Mouse (Mus musculus) left cerebral cortex, postnatal 36 days (tissue): ENCODE results near the gene Slc17a8. TPM values are rescaled to one million over a fixed set of nuclear protein-coding genes. Genes with fewer than 3 reads are reported as not detected.
"Not testable (repeated sequence)": the region's sequence is repeated elsewhere in the genome, so short reads cannot be mapped to it uniquely, and the experiment has no call there.

ENCODE experiments used
- DNase-seq, 2 experiments: peaks; one replicate each; pipeline ENCODE4 v3.0.0; 2021 to 2022; ENCODE audit warnings: low spot score in 2 of 2, mixed read lengths in 1 of 2
- intact Hi-C: fragments of 180-260 bp; cut with DNase I; formaldehyde crosslinking; loops from one replicate; pipeline ENCODE4 v1.15.1; 2025
- total RNA-seq, 2 experiments: library from RNA; stranded (reverse); gene quantifications; 2 replicates each; pipeline ENCODE4 v1.2.3; 2021

Gene Slc17a8
- total RNA-seq = 1 to 10 TPM; 2.6 to 2.7 TPM

DNA sequence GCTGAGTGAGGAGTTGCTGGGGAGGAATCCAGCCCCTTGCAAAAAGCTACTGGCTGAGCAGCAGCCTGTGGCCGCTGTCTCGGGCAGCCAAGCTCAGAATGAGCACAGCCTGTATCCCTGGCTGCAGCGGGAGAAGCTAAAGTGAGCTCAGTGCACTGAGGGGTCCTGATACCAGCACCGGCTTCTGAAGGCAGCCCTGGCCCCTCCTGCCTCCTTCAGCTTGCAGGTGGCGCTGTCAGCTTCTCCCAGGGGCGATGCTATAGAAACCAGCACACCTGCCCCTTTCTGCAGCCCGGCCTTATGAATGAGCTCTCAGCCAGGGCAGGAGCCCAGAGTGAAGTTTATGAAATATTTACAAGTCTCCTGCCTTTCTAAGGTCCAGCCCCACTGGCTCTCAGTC lies at the start of gene Slc17a8:
Gene Slc17a8 (minus strand): TSS at position 125 of the 400 bp plus-strand sequence.
- intact Hi-C loops = no loop called here

DNA sequence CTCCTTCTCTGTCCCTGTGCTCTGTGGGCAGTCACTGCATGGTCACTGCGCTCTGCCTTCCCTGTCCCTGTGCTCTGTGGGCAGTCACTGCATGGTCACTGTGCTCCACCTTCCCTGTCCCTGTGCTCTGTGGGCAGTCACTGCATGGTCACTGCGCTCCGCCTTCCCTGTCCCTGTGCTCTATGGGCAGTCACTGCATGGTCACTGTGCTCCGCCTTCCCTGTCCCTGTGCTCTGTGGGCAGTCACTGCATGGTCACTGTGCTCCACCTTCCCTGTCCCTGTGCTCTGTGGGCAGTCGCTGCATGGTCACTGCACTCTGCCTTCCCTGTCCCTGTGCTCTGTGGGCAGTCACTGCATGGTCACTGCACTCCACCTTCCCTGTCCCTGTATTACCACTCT lies 49.3 kb upstream of the Slc17a8 start:
- intact Hi-C loops, DNase-seq: not testable (repeated sequence)

More for the DNA sequence above, at the start of gene Slc17a8:
- DNase-seq = no peak

DNA sequence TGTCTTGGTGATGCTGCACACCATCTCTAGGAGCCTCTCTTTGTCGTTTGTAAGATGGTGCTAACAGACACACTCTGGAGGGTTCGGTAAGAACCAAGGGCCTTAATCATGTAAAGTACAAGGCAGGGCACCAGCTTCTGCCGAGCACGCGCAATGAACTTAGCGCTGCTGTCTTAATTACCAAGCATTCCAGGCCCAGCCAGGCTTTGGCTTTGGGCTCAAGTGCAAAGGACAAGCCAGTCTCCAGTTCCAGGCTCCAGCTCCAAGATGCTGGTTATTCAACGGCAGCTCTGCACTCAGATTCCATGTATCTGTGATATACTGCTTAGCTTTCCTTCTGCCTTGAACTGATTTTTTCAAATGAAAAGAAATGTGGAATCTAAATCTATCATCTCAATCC lies 46.5 kb upstream of the Slc17a8 start:
- DNase-seq = no peak
- intact Hi-C loops = no loop called here

DNA sequence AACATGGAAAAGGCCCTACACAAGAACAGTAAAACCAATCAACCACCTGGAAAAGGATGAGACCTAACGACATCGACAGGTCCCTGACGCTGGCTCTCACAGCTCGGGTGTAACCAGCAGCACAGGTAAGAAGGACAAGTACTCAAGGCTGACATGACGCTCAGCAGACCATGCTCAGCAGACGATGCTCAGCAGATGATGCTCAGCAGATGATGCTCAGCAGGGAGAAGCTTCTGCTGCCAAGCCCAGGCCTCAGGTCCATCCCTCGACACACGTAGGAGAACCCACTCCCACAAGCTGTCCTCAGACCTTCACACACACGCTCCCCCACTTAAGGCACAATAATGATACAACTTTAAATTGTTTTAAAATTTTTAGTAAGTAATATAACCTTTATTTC lies 44.6 kb upstream of the Slc17a8 start:
- DNase-seq = no peak
- intact Hi-C loops = no loop called here

DNA sequence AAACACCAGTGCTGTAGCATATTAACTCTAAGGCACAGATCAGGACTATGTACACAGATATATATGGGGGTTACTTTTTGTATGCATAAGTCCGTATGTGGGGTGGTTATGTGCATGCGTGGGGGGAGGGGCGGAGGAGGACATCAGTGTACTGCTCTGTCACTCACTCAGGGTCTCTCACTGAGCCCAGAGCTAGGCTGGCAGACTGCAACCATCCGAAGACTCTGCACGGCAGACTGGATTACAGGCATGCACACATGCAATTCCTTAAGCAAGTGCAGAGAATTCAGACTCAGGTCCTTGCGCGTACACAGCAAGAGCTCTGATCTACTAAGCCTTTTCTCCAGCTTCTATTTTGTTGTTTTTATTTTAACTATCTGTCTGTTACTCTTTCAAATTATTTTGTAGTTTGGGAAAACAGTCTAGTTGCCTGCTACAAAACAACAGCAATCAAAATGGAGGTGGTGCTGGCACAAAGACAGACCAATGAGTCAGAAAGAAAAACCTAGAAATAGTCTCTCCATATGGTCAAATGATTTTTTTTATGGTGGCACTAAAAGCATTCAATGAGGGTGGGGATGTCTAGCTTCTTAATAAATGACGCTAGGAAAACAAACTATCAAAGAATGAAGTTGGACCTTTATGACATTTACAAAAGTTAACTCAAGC lies 44.1 kb upstream of the Slc17a8 start:
- DNase-seq = no peak
- intact Hi-C loops = no loop called here

DNA sequence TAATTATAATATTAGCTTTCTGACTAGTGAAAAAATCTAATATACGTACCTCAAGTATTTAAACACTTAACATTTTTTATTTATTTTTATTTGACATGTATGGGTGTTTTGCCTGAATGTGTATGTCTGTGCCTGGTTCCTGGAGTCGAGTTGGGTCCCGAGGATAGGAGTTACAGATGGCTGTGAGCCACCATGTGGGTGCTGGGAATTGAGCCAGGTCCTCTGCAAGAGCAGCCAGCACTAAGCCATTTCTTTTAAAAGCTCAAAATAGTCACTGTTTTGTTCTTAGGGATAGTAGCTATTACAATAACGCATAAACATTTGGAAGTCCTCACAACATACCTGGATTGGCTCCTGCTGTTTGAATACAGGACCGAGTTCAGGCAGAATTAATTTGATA lies 35.3 kb upstream of the Slc17a8 start:
- intact Hi-C loops = loop anchor here (10.0 kb wide), 1 partner anchor 68 kb away; no protein-coding TSS in a partner anchor
- DNase-seq = no peak

DNA sequence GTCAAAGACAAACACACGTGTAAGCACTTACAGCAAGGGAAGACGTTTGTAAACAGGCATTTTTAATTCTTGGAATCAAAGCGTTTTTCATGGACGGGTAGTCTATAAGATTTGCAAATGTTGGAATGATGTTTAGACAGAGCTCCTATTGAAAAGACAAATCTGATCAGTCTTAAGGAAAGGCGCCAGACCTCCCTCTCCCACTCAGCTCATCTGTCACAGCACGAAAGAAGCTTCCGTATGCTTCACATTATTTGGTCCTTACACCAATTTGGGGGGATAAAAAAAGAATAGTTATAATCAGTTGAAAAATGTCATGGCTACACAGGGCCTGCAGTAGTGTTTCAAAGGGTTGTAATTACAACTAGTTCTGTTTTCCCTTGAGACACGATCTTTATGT lies 31.9 kb upstream of the Slc17a8 start:
- intact Hi-C loops = loop anchor here (10.0 kb wide), 1 partner anchor 72 kb away; no protein-coding TSS in a partner anchor
- no peak for DNase-seq

DNA sequence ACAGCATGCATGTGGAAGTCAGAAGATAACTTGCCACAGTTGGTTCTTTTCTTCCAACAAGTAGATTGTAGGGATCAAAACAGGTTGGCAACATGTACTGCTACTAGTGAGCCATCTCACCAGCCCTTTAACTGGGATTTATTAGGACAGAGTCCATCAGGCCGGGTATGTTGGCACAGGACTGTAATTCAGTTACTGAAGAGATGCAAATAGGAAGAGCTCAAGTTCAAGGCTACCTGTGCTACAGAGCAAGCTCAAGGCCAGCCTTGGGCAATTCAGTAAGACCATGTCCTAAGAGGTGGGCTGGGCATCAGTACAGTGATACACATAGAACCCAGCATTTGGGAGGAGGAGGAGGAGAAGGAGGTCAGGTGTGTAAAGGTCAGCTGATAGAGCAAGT lies 30.6 kb upstream of the Slc17a8 start:
- DNase-seq = no peak
- intact Hi-C loops = loop anchor here (10.0 kb wide), 1 partner anchor 73 kb away; no protein-coding TSS in a partner anchor

DNA sequence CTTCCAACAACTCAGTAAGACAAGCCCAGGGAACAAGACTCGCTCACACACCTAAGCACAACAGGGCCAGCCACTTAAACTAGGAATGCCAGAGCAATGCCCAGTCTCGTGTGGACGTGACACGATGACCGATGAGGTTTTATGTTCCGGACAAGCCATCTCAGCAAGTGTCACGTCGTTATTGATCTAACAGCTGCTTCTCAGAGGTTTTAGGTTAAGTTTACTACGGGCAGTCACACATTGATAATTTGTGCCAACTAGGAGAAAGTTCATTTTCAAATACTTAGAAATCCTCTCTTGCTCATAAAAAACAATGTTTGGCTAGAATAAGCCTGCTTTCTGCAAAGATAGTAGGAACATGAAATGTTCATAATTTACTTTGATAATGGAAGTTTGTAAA lies 25.9 kb upstream of the Slc17a8 start:
- no peak for DNase-seq
- intact Hi-C loops = no loop called here

DNA sequence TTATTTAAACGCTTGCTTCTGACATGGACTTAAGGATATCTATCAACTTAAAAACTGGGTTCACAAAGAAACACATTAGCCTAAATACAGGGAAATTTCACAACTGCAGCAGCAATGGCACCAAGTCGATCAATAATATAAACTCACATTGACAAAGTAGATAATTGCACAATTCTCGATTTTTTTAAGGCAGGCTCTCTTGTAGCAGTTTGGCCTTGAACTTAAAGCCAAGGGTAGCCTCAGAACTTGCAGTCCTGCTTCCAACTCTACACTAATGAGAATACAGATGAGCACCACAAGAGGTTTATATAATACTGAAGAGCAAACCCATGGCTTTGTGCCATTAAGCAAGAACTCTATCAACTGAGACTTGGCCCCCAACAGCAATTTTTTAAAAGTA lies 15.9 kb upstream of the Slc17a8 start:
- intact Hi-C loops = no loop called here
- DNase-seq = no peak

DNA sequence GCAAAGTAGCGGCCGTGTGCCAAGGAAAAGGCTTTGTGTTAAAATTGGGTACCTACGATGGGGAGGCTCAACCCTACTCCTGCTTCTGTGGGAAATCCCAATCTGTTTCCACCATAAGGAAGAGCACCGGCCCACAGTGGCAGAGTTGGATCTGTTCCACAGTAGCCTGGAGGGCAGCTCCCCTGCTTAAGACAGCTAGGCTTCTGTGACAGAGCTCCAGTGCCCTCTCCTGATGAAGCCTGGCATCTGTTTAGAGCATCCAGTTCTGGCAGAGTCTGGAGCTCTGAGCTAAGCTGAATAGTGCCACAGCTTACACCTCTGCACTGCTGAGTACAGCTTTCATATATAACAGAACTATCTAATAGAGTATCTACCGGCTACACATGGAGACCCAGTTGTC lies 14.0 kb upstream of the Slc17a8 start:
- intact Hi-C loops = no loop called here
- no peak for DNase-seq

DNA sequence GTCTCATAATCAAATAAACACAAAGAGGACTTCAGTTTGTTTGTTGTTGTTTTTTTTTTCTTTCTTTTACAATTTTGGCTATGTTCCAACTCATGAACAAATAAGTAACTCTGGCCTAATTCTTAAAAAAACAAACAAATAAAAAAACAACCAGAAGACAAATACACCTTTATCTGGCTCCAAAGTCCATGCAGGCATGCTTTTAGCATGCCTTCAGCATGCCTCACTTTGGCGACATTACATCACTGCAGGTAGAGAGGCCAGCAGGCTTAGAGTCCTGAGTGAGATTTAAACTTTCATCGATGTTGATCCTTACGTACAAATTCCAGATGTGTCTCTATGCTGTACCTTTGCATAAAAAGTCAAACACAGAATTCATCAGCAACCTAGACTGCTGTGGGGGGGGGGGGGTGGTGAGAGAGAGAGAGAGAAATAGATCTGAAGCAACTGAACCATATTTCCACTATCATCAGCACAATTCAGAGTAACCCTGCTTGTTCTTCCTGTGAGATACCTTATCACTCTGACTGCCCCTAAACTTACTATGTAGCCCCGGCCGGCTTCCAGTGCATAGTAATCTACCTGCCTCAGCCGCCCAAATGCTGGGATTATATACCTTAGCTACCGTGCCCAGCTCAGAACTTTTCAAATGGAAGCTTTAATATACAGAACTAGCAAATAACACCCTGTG lies 12.8 kb upstream of the Slc17a8 start:
- intact Hi-C loops = no loop called here
- DNase-seq = no peak

DNA sequence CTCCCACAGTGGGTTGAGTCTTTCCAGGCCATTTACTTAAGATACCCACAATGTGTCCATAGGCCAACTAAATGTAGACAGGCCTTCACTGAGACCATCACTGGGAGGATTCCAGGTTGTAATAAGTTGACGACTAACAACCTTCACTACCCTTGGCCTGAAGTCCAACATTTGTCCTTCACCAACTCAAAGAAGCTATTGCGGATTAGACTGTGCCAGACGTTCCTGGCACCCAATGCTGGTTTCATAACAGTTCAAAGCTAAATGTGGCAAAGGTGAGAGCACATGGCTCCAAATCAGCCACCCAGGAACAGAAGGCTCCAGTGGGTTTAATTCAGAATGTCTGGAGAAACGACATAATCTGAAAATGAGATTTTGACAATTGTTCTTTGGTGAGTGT lies 12.1 kb upstream of the Slc17a8 start:
- intact Hi-C loops = no loop called here
- DNase-seq = no peak

DNA sequence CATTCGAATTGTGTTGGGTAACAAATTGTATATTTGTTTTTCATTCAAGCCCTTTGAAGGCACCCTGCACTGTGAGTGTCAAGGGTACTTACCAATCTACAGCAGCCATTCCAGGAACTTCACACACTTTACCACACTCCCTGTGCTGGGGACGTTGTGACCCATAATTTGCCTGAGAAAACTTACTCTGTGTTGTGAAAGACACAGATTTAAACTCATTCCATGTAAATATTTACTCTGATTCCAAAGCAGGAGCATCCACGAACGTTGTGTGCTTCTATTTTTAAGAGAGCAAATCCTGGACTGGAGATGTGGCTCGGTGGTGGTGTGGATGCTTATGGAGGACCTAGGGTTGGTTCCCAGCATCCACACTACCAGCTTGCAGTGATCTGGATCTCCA lies 10.8 kb upstream of the Slc17a8 start:
- no peak for DNase-seq
- intact Hi-C loops = no loop called here

DNA sequence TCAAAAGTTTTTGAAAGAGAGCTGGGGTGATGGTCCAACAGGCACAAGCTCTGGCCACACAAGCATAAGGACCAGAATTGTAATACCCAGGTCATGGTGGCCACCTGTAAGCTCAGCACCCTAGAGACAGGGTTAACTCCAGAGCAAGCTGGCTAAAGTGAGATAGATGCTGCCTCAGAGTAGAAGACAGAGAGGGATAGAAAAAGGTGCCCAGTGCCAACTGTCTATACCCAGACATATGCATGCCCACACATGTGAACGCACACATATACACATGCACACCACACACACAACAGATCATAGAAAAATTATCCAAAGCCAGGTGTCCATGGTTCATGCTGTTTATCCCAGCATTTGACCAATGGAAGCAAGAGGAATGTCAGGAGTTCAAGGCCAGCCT lies 9.5 kb upstream of the Slc17a8 start:
- no peak for DNase-seq
- intact Hi-C loops = no loop called here

DNA sequence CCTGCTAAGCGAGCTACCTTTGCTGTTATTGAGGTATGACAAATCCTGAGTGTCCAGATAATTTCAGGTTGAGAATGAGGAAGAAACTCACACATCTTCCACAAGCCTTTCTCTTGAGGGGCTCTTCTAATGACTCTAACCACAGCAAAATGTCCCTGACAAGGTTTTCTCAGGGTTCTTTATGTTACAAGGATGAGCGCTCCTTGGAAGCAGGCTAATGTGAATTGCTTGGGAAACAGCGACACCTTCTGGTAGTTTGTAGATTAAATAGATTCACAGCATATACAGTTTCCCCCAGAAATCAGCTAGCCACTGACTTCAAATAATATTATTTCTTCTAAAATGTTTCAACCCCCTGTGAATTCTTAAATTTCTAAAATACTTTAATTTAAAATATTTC lies 9.0 kb upstream of the Slc17a8 start:
- intact Hi-C loops = no loop called here
- DNase-seq = no peak

DNA sequence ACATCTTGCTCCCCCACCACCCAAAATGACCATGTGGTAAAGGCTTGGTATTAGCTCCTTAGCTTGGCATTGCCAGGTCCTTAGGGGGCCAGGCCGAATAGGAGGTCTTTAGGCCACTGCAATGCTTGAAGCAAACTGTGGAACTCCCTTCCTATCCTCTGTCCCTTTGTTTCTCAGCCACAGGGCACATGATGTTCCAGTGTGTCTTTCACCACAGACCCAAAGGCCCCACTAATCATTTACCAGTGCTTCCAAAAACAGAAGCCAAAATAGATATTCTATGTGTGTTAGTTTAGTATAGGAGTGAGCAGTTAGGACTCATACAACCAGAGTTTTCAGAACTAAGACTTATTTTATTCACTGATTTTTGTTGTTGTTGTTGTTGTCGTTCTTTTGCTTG lies 5.7 kb upstream of the Slc17a8 start:
- no peak for DNase-seq
- intact Hi-C loops = no loop called here

DNA sequence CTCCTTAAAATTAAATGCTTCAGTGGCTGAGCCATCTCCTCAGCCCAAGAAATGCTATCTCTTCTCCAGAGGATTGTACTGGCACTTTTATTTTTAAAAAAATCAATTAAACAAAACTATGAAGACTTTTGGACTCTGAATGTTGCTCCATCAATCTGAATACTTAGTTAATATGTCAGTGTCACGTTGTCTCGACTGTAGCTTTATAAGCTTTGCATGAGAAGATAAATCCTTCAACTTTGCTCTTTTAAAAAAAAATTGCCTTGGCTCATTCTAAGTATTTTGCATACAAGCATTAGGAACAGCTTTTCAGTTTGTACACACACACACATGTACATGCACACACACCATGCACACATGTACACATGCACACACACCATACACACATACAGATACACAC lies 3.1 kb upstream of the Slc17a8 start:
- intact Hi-C loops = no loop called here
- no peak for DNase-seq

DNA sequence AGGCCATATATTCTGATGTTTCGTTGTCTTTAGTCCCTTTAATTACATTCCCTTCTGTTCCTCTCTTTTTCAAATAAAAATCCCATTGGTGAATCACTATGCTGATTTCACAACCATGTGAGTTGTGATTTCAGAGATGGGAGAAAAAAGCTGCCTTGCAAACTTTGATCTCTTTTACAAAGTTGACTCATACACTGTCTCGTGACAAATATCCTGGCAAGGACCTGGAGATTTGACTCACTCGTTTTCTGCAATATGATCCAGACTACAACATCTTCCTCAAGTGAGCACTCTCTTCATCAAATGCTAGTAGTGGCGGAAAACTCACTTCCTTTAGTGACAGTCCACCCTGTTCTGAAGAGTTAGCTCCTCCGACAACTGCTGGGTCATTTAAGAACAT lies 21.7 kb downstream of the Slc17a8 start:
- DNase-seq = no peak
- intact Hi-C loops = no loop called here

DNA sequence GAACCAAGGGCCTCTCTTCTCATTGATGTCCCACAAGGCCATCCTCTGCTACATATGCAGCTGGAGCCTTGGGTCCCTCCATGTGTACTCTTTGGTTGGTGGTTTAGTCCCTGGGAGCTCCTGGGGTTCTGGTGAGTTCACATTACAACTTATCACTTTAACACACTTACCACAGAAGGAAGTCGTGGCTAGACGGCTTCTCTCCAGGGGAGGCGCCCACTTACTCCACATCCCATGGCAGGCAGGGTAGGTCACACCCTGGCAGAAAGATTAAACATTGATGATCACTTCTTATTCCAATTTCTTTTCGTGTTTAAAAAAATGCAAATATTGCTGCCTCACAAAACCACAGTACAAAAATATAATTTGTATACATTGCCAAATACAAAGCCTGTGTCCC lies 23.8 kb downstream of the Slc17a8 start:
- intact Hi-C loops = no loop called here
- DNase-seq = no peak

DNA sequence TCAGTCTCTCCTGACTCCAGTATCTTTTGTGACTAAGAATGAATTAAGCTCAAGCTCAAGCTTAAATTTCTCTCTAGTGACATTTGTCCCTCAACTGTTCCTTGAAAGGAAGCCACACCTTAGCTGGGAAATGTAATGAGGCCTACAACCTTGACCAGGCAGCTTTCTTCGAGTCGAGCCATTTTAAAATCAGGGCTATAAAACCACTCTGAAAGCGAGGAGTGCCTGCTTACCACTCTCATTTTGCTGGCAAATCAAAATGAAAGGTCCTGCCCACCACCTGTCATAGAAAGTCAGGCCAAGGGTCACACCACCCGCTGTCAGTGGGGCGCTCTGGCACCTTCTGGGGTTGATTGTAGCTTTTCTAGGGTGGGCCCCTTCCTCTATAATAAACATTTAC lies 25.1 kb downstream of the Slc17a8 start:
- intact Hi-C loops = no loop called here

More for the DNA sequence above, 25.1 kb downstream of the Slc17a8 start:
- DNase-seq = no peak
